Mouse (Mus musculus): ENCODE data around the gene Lyrm2. TPM values are rescaled to one million over a fixed set of nuclear protein-coding genes. Genes with fewer than 3 reads are reported as not detected.
A peak's percentile ranks its signal among the peaks of the same experiment; 100 is the strongest.

The Lyrm2 gene
- total RNA-seq (2017) = 87.1 and 88.3 TPM in 2 replicates

DNA sequence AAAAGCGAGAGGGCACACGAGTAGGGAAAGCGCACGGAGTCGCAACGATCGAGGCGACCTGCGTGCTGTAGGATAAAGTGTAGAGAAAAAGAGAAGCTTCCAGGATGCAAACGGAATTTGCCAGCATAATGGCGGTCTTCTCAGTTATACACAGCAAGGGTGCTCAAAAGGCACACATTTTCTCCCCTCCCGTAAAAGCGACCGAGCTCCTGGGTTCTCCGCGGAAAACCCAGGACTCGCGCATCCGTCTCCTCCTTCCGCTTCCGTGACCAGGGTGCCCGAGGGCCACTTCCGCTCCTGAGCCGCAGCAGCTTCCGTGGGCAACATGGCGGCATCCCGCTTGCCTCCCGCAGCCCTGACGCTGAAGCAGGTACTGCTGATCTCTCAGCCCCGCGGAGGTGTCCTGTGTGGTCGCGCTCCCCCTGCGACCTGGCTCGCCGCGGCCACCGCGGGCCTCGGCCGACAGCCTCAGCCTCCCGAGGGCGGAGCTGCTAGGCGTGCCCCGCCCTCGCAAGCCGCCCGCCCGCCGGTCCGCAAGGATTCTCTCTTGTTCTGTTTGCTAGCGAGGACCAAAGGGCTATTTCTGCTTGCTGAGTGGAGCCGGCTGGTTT, at the start of gene Lyrm2:
Gene Lyrm2 (plus strand): TSS at position 288 of the 611 bp plus-strand sequence.
- peak; percentile 97 for ATAC-seq (ENCODE audit: extremely low read depth, insufficient number of reproducible peaks, low FRiP score, poor library complexity, severe bottlenecking)

DNA sequence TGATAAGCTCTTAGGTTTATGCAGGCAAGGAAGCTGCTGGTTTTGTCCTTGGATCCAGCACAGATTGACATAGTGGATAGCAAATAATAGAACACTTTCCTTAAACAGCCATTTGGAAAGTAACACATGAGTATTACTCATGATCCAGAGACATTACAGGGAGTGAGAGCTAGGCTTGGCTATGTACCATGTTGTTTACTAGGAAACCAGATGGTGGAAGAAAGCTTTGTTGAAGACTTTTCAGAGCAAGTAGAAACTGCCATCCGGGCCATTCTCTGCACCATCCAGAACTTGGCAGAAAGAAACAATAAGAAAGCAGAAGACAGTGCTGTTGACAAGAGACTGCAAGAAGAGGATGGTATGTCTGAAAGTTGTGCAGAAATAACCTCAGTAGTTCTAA, 49.3 kb upstream of the Lyrm2 start:
- no peak for ATAC-seq (ENCODE audit: extremely low read depth, insufficient number of reproducible peaks, low FRiP score, poor library complexity, severe bottlenecking)

DNA sequence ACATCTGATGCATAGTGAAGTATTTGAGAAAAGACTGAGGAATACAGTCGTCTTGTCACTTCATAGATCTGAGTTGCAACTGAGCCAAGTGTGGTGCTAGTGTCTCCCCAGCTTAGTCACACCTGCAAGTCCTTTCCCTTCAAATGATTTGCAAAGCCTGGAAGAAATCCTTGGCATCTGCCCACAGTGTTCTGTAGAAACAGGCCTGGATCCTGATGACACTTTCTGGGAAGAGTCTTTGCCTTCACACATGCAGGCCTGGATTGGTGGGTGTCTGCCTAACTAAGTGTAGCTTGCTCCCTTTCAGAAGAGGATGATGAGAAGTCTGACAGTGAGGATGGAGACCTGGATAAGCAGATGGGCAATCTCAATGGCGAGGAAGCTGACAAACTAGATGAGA, 42.6 kb upstream of the Lyrm2 start:
- no peak for ATAC-seq (ENCODE audit: extremely low read depth, insufficient number of reproducible peaks, low FRiP score, poor library complexity, severe bottlenecking)

DNA sequence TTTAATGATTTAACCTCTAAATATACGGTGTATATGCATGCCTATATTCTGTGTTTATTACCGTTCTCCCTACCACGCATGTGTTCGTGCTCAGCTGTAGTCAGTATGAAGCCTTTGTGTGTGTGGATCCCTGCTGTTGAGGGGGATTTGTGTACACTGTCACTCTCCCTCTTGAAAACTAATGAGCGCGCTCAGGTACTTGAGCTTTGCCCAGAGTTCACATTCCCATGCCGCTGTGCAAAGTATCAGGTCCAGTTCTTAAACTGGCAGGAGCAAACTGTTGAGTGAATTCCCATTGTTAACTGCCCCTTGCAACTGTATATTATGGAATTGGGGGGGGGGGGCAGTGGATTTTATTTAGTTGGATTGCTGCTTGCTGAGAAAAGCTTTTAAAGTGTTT, 32.6 kb upstream of the Lyrm2 start:
- ATAC-seq (ENCODE audit: extremely low read depth, insufficient number of reproducible peaks, low FRiP score, poor library complexity, severe bottlenecking) = no peak

DNA sequence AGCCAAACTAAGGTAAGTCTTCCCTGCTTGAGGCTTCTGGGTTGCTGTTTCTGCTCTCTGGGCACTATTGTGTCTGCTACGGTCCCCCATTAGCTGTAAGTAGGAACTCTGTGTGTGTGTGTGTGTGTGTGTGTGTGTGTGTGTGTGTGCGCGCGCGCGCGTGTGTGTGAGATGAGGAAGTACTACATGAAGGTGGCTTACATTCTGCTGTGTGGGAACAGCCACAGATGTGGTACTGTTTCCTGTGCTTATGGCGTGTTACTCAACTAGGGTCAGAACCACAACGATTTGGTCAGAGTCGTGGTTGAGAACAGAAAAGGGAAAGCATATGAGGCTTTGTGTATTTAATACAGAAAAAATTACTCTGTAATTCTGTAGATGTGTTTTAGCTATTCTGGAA, 32.0 kb upstream of the Lyrm2 start:
- ATAC-seq (ENCODE audit: extremely low read depth, insufficient number of reproducible peaks, low FRiP score, poor library complexity, severe bottlenecking) = peak; percentile 96

DNA sequence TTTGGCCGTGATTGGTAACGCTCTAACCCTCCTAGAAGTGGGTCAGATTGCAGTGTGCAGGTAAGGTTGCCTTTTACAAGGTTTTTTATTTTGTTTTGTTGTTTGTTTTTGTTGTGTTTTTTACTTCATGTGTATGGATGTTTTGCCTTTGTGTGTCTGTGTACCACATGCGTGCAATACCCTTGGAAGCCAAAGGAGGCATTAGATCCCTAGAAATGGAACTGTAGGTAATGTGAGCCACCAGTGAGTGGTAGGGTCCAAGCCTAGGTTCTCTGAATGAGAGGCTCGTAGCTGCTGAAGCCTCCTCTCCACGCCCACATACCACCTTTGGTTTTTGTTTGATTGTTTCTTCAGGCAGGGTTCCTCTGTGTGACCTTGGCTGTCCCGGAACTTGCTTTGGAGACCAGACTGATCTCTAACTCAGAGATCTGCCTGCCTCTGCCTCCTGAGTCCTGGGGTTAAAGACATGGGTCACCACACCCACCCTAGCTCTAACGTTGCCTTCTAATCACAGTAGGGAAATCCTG, 29.7 kb upstream of the Lyrm2 start:
- ATAC-seq (ENCODE audit: extremely low read depth, insufficient number of reproducible peaks, low FRiP score, poor library complexity, severe bottlenecking) = no peak

DNA sequence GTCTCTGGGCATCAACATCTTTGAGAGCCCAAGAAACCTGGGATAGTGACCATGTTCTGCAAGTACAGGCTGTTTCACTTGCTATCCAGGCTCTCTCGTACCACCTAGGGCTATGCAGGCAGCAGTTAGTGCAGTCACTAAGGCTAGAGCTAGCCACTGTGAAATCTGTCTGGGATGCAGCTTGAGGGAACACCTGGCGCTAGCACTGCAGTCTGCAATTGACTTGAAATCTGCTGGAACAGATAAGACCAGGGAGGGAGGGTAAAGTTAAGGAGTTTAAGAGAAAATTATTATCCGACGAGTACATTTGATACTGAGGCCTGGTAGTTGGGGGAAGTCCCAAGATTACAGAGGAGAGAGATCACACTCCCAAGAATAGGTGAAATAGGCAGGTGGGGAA, 20.1 kb upstream of the Lyrm2 start:
- no peak for ATAC-seq (ENCODE audit: extremely low read depth, insufficient number of reproducible peaks, low FRiP score, poor library complexity, severe bottlenecking)

DNA sequence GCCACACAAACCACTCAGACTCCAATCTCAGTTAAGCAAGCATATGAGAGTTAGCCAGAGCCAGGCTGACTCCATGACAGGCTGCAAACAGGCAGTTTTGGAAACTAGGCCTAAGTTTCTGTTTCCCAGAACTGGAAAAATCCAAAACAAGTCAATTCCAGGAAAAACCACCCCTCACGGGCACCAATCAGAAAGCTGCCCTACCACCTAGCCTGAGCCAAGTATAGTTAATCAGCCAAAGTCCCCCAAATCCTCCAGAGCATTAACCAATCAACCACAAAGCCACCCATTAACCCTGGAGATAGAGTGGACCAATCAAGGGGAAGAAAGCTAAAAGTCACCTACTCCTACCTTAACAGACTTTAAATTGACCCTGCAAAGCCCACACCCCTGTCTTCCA, 12.9 kb upstream of the Lyrm2 start:
- no peak for ATAC-seq (ENCODE audit: extremely low read depth, insufficient number of reproducible peaks, low FRiP score, poor library complexity, severe bottlenecking)

DNA sequence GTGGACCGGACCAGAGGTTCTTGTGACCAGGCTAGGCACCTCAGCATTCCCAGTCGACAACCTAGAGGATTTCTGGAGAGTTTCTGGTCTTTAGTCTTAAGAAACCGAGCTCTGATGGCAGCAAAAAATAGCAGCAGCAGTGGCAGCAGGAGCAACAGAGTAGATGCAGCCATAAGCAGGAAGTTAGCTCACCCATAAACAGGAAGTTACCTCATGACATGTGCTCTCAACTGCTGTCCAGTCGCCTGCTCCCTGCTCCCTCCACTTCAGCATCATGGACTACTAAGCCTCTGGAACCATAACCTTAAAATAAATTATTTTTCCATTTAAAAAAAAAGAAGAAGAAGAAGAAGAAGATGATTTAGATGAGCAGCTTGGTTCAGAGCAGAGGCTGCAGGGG, 11.0 kb upstream of the Lyrm2 start:
- 0 out of 2 replicates have a peak, but pooled peaks have one; percentile 41 for ATAC-seq (ENCODE audit: extremely low read depth, insufficient number of reproducible peaks, low FRiP score, poor library complexity, severe bottlenecking)

DNA sequence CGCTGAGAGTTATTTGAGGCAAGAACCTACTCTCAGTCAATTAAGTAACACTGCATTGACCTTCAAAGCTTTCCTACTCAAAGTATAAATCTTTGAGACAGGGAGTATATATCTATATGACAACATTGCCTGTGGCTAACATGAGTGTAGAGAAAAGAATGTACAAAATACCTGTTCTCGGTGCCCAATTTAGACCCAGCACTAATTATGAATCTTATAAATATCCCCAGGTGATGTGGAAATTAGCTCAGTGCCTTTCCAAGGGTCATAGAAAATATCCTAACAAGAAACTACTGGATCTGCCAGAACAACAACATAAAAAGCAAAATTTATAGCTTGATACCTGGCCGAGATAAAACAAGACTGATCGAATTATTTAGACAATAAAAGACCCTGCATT, 1.1 kb upstream of the Lyrm2 start:
- no peak for ATAC-seq (ENCODE audit: extremely low read depth, insufficient number of reproducible peaks, low FRiP score, poor library complexity, severe bottlenecking)

DNA sequence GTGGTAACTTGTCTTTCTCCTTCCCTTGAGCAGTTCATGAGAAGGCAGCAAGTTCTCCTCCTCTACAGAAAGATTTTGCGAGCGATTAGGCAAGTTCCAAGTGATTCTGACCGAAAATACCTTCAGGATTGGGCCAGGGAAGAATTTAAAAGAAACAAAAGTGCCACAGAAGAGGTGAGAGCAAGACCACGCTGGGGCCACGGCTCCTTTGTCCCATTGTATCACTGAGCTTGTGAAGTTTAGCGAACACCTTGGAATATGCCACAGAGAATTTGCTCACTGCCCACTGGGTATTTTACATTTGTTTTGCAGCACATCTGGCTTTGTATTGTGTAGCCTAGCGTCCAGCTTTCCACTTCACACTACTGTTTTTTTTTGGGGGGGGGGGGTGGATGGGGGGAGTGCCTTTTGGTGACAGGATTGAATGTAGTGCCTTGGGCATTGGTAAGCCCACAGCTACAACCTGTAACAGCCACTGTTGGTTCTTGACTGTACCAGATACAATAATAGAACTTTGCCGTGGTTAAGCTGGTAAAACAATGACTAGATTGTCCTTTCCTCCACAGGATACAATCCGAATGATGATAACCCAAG, 621 bp downstream of the Lyrm2 start:
- ATAC-seq (ENCODE audit: extremely low read depth, insufficient number of reproducible peaks, low FRiP score, poor library complexity, severe bottlenecking) = no peak

DNA sequence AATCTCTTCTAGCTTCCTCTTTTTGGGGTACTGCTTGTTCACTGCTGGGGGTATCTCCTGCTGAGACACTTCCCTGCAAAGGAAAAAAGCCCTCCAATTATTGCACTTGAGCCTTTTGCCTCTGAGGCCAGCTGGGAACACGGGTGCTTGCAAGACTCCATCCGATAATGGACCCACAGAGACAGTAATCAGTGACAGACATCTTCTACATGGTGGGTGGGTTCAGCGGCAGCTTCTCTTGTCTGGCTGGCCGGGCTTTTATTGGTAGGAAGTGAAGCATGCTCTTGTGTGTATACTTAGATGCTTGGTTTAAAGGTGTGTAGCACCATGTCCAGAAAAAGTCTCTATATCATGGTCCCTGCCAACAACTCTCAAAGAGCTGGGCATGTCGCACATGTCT, 17.4 kb downstream of the Lyrm2 start:
- no peak for ATAC-seq (ENCODE audit: extremely low read depth, insufficient number of reproducible peaks, low FRiP score, poor library complexity, severe bottlenecking)

DNA sequence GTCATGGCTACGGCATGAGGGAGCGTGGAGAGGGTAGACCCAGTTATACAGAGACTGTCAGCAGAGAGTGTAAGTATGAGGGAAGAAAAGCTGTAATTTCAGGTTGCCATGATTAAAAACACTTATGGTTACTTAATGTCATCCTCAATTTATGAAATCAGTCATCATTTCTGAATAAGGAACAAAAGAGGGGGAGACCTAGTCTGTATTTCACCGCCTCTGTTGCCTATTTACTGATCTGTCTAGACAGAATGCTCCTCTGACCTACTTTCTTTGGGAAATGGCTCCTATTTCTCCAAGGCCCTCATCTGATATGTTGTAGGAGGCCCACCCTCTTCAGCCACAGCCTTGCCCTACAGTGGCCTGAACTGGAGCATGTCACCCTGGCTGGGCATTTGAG, 20.6 kb downstream of the Lyrm2 start:
- ATAC-seq (ENCODE audit: extremely low read depth, insufficient number of reproducible peaks, low FRiP score, poor library complexity, severe bottlenecking) = no peak

DNA sequence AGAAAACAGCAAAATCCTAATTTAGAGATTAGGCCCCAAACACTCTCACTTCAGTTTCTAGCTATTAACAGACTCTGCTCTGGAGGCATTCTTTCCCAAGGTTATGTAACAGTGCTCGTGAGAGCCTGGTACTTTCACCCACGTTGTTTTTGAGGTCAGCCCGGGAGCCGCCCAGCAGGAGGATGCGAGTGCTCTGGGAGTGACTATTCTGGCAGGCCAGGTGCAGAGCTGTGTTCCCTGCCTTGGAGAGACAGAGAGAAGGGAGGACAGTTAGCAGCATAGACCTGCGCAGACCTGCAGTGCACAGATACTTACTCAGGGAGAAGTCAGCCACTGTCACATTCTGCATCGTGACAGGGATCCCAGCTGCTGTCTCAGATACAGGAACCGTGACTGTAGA, 24.2 kb downstream of the Lyrm2 start:
- ATAC-seq (ENCODE audit: extremely low read depth, insufficient number of reproducible peaks, low FRiP score, poor library complexity, severe bottlenecking) = no peak

DNA sequence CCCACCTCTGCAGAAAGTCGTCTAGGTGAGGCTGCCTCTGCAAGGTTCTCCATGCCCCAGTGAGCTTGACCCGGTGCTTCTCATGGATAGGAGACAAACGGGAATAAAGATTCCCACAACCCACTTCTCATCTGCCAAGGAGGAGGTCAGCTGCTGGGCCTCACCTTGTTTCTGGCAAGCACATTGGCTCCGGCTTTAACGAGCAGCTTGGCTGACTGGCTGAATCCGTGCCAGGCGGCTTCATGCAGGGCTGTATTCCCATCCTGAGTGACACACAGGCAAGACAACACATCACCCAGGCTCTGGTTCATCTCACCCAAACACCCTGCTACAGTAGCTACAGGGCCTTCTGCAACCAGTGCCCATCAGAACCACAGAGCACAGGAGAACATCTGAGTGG, 26.9 kb downstream of the Lyrm2 start:
- no peak for ATAC-seq (ENCODE audit: extremely low read depth, insufficient number of reproducible peaks, low FRiP score, poor library complexity, severe bottlenecking)

DNA sequence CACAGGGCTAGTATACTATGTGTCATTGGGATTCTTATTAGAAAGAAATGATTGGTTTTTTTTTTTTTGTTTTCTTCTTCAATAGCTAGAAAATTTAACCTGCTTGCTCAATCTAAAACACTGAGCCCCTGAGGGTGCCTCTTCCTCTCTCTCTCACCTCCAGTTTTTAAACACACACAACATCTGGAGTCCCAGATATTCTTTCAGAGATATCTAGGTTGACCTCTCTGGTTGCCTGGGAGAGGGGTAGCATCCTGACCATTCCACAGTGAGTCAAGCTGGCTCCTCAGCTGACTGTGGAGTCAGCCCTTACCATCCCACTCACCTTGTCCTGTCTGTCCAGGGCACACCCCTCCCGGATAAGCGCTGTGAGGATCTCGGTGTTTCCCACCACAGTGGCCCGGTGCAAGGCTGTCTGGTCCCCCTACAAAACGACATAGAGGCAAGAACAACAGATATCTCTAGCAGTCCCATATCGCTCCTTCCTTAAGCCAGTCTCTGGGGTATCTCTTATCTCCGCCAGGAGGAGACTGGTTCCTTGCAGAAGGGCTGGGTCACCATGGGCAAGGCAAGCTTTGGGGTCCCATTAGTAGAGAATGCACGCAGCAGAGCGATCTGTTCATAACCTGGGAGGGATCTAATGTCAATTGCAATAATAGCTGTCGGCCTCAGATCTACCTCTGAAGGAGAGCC, 28.5 kb downstream of the Lyrm2 start:
- no peak for ATAC-seq (ENCODE audit: extremely low read depth, insufficient number of reproducible peaks, low FRiP score, poor library complexity, severe bottlenecking)

DNA sequence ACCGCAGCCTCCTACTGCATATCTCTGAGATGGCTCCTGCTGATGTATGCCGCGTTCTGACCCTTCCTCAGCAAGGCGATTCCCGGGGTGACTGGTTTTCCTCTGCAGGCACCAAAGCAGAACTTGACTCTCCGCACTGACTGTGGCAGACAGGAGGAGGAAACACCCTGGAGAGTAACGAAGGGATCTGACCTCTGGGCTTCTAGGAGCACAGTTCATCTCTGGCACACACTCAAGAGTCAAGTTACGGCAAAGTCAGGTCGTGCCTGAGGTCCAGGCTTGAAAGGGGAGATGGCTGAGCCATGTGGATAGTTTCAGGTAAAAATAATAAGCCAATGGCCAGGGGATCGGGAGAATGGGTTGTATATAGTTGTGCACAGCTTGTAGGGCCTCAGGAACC, 29.3 kb downstream of the Lyrm2 start:
- ATAC-seq (ENCODE audit: extremely low read depth, insufficient number of reproducible peaks, low FRiP score, poor library complexity, severe bottlenecking) = no peak

DNA sequence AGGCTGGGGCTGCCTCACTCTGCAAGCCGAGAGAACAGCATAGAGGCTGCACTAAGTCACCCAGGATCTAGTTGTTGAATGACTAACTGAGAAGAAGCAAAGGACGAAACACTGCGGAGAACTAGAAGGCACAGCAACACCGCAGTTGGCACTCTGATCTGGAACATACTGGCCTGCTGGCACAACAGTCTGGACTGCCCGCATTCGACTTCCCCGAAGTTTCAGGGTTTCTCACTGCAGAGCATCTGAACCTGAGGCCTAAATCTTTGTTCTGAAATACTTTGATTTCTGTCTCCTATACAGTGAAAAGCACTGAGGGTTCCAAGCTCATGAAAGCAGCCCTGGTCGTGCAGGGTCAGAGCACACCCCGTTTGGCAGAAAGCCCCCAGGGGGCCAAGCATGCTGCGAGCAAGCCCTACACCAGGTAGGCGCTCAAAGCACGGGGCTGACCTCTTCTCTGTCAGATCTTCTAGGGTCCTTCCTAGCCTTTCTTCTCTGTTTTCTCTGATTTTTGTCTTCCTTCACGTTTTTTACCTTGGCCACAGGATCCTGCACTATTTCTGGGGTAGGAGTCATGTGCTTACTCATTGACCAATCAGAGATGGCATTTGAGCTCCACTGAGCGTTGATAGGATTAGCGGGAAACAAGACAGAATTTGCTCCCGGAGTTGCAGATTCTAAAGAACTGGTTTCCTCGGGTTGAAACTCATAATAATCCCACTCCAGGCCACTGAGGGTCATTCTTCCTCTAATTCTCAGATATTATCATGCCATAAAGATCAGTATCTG, 33.6 kb downstream of the Lyrm2 start:
- no peak for ATAC-seq (ENCODE audit: extremely low read depth, insufficient number of reproducible peaks, low FRiP score, poor library complexity, severe bottlenecking)

DNA sequence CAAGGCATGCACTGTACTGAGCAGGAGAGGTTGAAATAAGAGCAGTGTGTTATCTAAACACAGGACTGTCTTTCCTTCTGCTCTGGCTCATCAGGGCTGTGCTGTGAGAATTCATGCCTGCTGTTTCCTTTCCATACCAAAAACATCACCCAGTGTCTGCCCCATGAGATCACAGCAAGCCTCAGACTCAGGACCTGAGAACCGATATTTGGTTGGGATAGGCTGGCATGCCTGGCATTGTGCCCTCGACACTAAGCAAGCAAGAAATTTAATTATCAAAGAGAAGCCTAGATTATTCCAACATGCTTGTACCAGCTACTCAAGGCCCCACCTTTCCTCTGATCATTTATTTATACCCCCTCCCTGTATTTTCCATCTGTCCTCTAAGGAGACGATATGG, 34.5 kb downstream of the Lyrm2 start:
- no peak for ATAC-seq (ENCODE audit: extremely low read depth, insufficient number of reproducible peaks, low FRiP score, poor library complexity, severe bottlenecking)

DNA sequence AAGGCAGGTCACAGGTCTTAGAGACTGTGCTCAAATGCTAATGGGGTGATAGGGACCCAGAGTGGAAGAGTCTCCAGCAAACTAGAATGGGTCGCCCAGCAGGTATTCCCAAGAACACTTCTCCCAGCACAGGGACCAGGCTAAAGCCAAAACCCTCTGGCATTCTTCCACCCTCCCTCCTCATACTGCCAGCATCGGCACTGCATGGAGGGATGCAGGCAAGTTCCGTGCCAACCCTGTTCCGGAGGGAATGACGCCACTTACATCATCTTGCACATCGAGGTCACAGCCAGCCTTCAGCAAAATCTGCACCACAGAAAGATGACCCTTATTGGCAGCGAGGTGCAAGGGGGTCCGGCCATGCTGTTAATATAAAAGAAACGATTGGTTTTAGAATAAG, 36.0 kb downstream of the Lyrm2 start:
- no peak for ATAC-seq (ENCODE audit: extremely low read depth, insufficient number of reproducible peaks, low FRiP score, poor library complexity, severe bottlenecking)

Measured in neutrophil, adult 5-6 weeks (primary cell).